Mouse (Mus musculus) left cerebral cortex, adult 2 months (tissue): ENCODE results near the gene Sectm1b. TPM values are rescaled to one million over a fixed set of nuclear protein-coding genes. Genes with fewer than 3 reads are reported as not detected.
A peak's percentile ranks its signal among the peaks of the same experiment; 100 is the strongest.

Source experiments
- DNase-seq, 2 experiments: peaks; one replicate each; pipeline ENCODE4 v3.0.0; 2021 to 2022; ENCODE audit warnings: low spot score in 2 of 2, mixed read lengths in 1 of 2; ENCODE audit errors: extremely low spot score in 1 of 2
- H3K27ac ChIP-seq: fragments of 200-600 bp; 2 replicates; pipeline ENCODE4 v1.8.1; 2022
- H3K4me3 ChIP-seq: fragments of 200-600 bp; 2 replicates; pipeline ENCODE4 v1.8.1; 2022
- CTCF ChIP-seq: fragments of 200-600 bp; IDR thresholded peaks from 2 replicates; pipeline ENCODE4 v1.8.1; 2022; ENCODE audit warnings: antibody characterized with exemption, mild to moderate bottlenecking, moderate library complexity
- intact Hi-C: fragments of 180-260 bp; cut with DNase I; formaldehyde crosslinking; loops from one replicate; pipeline ENCODE4 v1.15.1; 2025
- total RNA-seq, 2 experiments: library from RNA; stranded (reverse); gene quantifications; 2 replicates each; pipeline ENCODE4 v1.2.3; 2021

The Sectm1b gene
- total RNA-seq, 2 experiments from 2014 or later: not detected

DNA sequence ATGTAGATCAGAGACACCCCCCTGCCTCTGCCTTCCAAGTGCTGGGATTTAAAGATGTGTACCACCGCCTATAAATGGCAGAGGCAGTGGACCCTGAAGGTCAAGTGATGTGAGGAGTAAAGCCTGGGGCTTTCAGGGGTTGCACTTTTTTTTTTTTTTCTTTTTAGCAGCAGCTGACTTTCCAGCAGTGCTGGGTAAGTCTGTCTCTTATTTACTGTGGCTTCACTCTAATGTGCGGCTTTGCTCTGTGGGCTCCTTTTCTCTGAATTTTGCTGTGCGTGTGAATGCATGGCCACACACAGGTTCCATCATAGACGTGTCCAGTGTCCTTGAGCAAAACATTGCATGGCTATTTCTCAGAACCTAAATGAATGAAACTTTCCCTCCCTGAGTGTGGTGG, 21.7 kb downstream of the Sectm1b start:
- intact Hi-C loops: loop anchor here (1.0 to 10.0 kb wide), 3 partner anchors 23 to 317 kb away; partner anchors contain the start of genes Dcxr and Rac3
- TF ChIP-seq CTCF: no peak
- H3K4me3 ChIP-seq: no peak overlapping the region
- H3K27ac ChIP-seq: no peak overlapping the region
- DNase-seq: no peak

DNA sequence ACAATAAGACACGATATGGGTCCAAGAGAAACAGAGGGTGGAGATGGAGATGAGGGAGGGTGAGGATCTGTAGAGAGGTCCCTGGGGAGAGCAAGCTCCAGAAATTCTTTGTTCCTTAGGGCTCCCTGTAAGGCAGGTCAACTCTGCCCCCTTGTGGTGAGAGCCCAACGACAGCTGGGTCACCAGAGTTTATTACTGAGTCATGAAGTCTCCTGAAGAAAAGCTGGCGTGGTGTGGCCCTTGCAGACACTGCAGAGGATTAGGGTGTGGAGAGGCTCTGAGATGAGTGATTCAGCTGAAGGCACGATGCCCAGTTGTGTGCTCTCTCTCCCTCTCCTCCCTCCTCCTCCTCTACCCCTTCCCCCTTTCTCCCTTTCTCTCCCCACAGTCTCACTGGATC, 22.2 kb downstream of the Sectm1b start:
- DNase-seq: peak; percentile 81 to 85
- TF ChIP-seq CTCF: peak; percentile 81
- Histone ChIP-seq H3K4me3 (no peak overlapping the region), H3K27ac (no peak overlapping the region)
- intact Hi-C loops: loop anchor here (1.0 to 10.0 kb wide), 3 partner anchors 23 to 316 kb away; partner anchors contain the start of genes Dcxr and Rac3

DNA sequence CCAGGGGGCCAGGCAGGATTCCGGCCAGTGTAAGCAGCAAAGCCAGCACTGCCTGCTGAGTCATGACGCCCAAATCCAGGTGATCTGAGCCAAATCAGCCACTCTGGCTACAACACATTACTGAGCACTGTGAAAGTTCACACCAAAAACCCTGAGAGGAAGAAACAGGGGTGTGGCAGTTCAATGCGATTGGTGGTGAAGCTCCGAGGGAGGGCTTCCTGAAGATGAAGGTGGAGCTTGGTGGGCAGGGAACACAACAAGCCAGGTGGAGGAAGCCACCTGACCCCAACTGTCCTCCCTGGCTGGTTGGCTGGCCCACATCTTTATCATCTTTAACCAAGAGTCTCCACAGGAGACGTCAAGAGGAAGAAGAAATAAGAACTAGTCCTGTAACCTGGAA, 24.1 kb downstream of the Sectm1b start, which contains the start of gene Cd7:
Cd7 (minus strand) TSS at position 117 of the 400 bp plus-strand sequence.
- intact Hi-C loops: loop anchor here (2.0 kb wide), 1 partner anchor 15 kb away; no protein-coding TSS in a partner anchor
- Histone ChIP-seq H3K4me3 (no peak within 1 kb of the TSS), H3K27ac (peak within 1 kb of the TSS; percentile 69)
- DNase-seq: no peak
- no peak for TF ChIP-seq CTCF

DNA sequence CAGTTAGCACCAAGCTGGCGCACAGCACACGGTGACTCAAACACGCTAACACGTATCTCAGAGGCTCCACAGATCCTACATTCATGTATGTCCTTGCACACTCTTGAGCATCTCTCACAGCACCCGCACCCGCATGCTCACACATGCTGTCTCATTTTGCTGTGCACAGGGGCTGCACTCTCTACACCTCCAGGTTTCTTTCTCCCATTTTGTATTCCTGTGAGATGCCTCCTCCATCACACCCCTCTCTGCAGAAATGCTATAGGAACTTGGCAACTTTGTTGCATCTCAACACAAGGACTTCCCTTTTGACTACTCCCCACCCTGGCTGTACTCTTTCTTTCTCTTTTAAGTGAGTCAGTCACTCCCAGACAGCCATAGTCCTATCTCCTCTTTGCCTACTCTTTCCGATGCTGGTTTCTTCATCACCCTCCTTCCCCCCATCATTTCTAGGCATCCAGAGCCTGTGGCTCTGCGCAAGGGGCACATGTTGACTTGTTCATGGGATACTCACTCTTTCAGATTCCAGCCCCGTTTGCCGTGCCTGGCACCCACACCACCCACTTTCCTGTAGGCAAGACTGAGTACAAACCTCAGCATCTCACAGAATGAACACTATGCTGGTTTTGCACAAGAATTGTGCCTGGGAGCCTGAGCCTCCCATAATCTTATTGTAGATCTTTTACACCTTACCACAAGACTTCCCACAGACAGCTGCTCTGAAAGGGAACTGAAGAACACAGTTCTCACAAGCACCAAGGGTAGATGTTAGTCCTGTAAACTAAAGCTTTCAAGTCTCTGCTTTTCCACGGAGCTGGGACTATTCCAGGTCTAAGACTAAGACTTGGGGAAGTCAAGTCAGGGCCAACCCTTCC, 24.8 kb downstream of the Sectm1b start:
- H3K4me3 ChIP-seq: no peak overlapping the region
- intact Hi-C loops: loop anchor here (2.0 kb wide), 1 partner anchor 14 kb away; no protein-coding TSS in a partner anchor
- DNase-seq: no peak
- no peak for TF ChIP-seq CTCF
- H3K27ac ChIP-seq: peak overlapping the region; percentile 69

DNA sequence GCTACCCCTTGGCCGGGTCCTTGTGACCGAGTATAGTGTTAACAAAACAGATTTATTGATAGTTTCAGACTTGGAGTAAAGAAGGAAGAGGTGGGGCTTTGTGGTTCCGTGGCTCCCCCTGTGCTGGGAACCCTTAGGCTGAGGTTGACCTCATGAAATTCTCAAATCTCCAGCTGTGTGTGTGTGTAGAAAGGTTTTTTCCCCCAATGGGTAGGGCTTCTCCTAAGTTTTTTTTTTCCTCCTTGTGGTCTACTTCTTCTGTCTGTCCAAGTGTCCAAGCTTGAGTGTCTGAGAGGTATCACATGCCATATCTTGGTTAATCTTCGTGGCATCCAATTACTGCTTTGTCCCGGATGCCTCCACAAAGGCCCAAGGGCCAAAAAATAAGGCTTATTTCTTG, 30.3 kb downstream of the Sectm1b start:
- intact Hi-C loops: no loop called here
- Histone ChIP-seq H3K4me3 (no peak overlapping the region), H3K27ac (no peak overlapping the region)
- DNase-seq: no peak
- no peak for TF ChIP-seq CTCF

DNA sequence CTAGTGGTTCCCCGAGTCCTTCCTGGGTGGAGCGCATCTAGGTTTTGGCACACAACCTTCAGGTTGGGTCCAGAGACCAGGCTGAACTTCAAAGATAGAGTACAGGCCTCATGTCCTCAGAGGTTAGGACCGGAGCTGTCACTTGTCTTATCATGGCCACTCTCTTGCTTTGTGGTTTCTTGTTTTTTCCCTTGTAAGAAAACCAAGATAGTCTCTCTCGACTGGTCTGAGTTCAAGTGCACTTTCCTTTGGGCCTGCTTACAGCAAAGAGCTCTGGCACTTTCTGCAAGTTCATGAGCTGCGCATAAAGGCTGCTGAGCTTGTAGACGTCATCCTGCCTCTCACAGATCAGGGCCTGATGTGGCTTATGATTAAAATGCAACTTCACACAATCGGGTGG, 36.1 kb downstream of the Sectm1b start:
- intact Hi-C loops: no loop called here
- TF ChIP-seq CTCF: no peak
- no peak for DNase-seq
- Histone ChIP-seq H3K27ac (no peak overlapping the region), H3K4me3 (no peak overlapping the region)

DNA sequence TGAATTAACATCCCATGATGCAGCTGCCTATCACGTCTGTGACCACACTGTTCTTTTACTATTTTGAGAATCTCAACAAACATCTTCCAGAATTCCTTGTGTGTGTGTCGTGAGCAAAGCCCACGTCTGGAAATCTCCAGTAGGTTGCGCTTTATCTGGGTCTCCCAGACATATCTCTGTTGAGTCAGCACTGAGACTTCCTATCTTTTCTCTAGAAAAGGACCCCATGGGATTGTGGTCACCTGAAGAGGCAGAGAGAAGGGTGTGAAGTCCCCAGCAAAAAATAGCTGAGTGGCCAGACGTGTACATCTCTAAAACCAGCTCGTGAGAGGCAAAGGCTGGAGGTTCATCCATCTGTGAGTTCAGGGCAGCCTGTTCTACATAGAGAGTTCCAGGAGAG, 39.2 kb downstream of the Sectm1b start:
- no peak for TF ChIP-seq CTCF
- H3K4me3 ChIP-seq: no peak overlapping the region
- intact Hi-C loops: loop anchor here (2.0 kb wide), 1 partner anchor 15 kb away; the partner anchor contains the start of gene Cd7
- no peak for DNase-seq
- H3K27ac ChIP-seq: no peak overlapping the region

DNA sequence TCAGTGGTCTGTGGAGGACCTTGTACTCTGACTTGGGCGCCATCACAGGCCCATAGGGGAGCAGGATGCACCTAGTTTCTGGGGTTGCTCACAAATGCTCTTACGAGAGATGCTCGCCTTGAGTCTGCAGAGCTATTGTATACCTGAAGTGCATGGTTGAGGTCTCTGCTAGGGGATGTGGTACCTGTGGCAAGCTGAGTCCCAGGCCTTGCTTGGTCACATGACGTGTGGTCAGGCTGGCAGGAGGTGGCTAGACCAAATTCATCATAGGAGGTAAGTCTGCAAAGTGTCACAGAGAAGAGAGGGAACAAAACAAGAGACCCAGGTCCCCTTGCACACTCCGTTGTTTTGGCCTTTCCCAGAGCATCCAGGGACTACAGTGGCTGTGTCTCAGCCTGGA, 43.9 kb downstream of the Sectm1b start:
- DNase-seq: no peak
- TF ChIP-seq CTCF: no peak
- intact Hi-C loops: no loop called here
- Histone ChIP-seq H3K4me3 (no peak overlapping the region), H3K27ac (no peak overlapping the region)

DNA sequence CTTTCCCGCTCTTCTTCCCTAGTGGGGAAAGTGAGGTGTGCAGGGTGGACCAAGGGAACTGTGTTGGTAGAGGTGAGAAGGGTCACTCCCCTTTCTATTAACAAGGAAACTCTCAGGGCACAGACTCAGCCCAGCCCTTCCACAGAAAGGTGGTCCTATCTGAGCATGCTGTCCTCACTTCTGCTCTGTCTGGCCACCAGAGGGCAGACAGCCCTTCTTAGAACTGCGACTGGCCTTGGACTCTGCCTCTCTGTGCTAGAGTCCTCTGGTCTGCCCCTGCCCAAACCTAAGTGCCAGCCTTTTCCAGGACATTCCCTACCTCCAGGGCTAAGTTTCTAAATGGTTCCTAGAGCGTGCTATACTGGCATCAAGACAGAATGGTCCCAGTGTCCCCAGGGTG, 45.7 kb downstream of the Sectm1b start:
- intact Hi-C loops: loop anchor here (1.0 kb wide), 1 partner anchor 24 kb away; no protein-coding TSS in a partner anchor
- peak; percentile 49 to 58 for DNase-seq
- TF ChIP-seq CTCF: peak; percentile 82
- Histone ChIP-seq H3K4me3 (no peak overlapping the region), H3K27ac (no peak overlapping the region)

DNA sequence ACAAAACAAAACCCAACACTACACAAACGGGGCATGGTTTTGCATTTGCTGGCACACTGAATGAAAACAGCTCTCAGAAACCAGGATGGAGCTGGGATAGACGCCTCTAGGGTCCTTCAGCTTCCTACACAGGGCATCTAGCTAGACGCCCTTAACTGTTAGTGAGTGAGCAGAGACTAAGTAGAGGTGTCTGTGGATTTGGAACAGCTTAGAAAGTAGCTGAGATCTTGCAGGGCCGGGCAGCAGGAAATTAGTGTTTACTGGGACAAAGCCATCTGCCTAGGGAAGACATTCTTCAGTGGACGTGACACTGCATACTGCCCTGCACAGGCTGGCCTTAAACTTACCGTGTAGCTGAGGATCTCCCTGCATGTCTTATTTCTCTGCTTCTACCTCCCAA, 47.9 kb downstream of the Sectm1b start:
- H3K27ac ChIP-seq: no peak overlapping the region; the same call in 1 of the 2 replicates
- TF ChIP-seq CTCF: no peak
- intact Hi-C loops: no loop called here
- DNase-seq: no peak
- no peak overlapping the region for H3K4me3 ChIP-seq

DNA sequence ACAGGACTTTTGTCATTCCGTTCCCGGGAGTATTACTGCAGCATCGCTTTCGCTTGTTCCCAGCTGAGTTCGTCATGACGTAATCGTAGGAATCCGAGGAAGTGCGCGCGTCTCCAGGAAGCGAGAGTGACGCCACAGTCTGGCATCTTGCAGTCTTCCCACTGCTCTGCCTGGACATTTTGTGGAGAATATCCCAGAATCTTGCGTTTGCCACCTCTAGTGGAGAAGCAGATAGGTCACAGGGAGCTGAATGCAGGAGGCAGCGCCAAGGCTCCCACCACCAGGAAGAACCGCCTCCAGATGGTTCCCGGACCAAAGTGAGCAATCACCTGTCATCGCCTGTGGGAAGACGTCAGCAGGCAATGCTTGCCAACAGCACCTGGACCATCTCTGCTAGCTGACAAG, 48.5 kb downstream of the Sectm1b start:
- Histone ChIP-seq H3K27ac (peak overlapping the region; percentile 47), H3K4me3 (peak overlapping the region; percentile 42)
- intact Hi-C loops: no loop called here

DNA sequence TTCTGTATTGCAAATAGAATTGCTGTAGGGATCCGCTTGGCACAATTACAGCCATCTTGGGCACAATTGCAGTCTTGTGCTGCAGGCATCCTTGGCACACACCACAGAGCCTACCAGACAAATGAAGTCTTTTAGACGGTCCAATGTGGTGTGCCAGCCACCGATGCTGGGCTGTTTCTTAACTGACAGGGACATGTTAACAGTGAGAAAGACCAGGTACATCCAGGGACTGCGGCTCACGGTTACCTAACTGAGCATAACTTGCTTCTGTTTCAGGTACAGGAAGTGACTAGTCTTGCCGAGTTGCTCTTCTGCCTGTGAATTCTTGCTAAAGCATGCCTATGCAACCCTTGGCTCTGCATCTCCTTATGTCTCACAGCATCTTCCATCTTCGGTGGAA, 49.7 kb downstream of the Sectm1b start:
- no peak for TF ChIP-seq CTCF
- DNase-seq: no peak
- no peak overlapping the region for H3K27ac ChIP-seq
- H3K4me3 ChIP-seq: no peak overlapping the region
- intact Hi-C loops: no loop called here

More for the DNA sequence above, 48.5 kb downstream of the Sectm1b start:
- TF ChIP-seq CTCF: no peak; the same call in 1 of the 2 replicates
- DNase-seq: peak; percentile 45 to 68
